Mouse (Mus musculus): ENCODE results near the gene Slc2a12. TPM values are rescaled to one million over a fixed set of nuclear protein-coding genes. Genes with fewer than 3 reads are reported as not detected.

Slc2a12 gene
- polyA plus RNA-seq, 2 experiments, result 0.03 TPM; not detected in 1

- ATAC-seq (ENCODE audit: insufficient read depth), result no peak
- TF ChIP-seq CTCF (IDR thresholded peaks at IDR 0.05; ENCODE audit: low read depth), result no peak
- no peak for TF ChIP-seq EP300 (IDR thresholded peaks at IDR 0.05; ENCODE audit: low read depth)
- no peaks in the 10 kb centered on the region for H3K27me3 ChIP-seq (ENCODE audit: control insufficient read depth, insufficient read depth, low read length)
- no peaks in the 10 kb centered on the region for H3K9me3 ChIP-seq (ENCODE audit: control insufficient read depth, low read length)
- H3K27ac ChIP-seq, result no peak overlapping the region
- no peak for DNase-seq (ENCODE audit: low read depth in 3 of 3, low spot score in 3 of 3)
- no peak overlapping the region for H3K4me3 ChIP-seq (ENCODE audit: insufficient read depth in 1 of 2, low read depth in 2 of 2, low read length in 2 of 2)
- 58% methylated on average over 7 of the region's 7 CpGs for WGBS (ENCODE audit: insufficient replicate concordance)
- H3K4me2 ChIP-seq (ENCODE audit: low read depth), result no peak overlapping the region
- no peaks in the 10 kb centered on the region for H3K4me1 ChIP-seq (replicated peaks; ENCODE audit: control insufficient read depth in 2 of 2, insufficient read depth in 2 of 2, low read length in 1 of 2)
- no peak overlapping the region for H3K9ac ChIP-seq (replicated peaks)
- H3K36me3 ChIP-seq (replicated peaks; ENCODE audit: control insufficient read depth, insufficient read depth, low read depth), result no peaks in the 10 kb centered on the region
Measured at GRCm38 (mm10) chr10:22745922-22746321, 101.1 kb downstream of the Slc2a12 start.

GRCm38 (mm10) chr10:22746334-22747322, 101.8 kb downstream of the Slc2a12 start:
- no peak for TF ChIP-seq CTCF (IDR thresholded peaks at IDR 0.05; ENCODE audit: low read depth)
- no peak for TF ChIP-seq EP300 (IDR thresholded peaks at IDR 0.05; ENCODE audit: low read depth)
- H3K4me1 ChIP-seq (replicated peaks; ENCODE audit: control insufficient read depth in 2 of 2, insufficient read depth in 2 of 2, low read length in 1 of 2), result no peaks in the 10 kb centered on the region
- H3K4me3 ChIP-seq (ENCODE audit: insufficient read depth in 1 of 2, low read depth in 2 of 2, low read length in 2 of 2), result no peak overlapping the region
- ATAC-seq (ENCODE audit: insufficient read depth) (no peak), DNase-seq (ENCODE audit: low read depth in 3 of 3, low spot score in 3 of 3) (no peak)
- H3K36me3 ChIP-seq (replicated peaks; ENCODE audit: control insufficient read depth, insufficient read depth, low read depth), result no peaks in the 10 kb centered on the region
- no peak overlapping the region for H3K9ac ChIP-seq (replicated peaks)
- no peaks in the 10 kb centered on the region for H3K27me3 ChIP-seq (ENCODE audit: control insufficient read depth, insufficient read depth, low read length)
- H3K9me3 ChIP-seq (ENCODE audit: control insufficient read depth, low read length), result no peaks in the 10 kb centered on the region
- H3K4me2 ChIP-seq (ENCODE audit: low read depth), result no peak overlapping the region
- WGBS (ENCODE audit: insufficient replicate concordance), result 51% methylated on average over 13 of the region's 13 CpGs
- H3K27ac ChIP-seq, result no peak overlapping the region

GRCm38 (mm10) chr10:22751175-22751682, 106.4 kb downstream of the Slc2a12 start:
- Histone ChIP-seq H3K9me3 (ENCODE audit: control insufficient read depth, low read length) (no peaks in the 10 kb centered on the region), H3K4me1 (replicated peaks; ENCODE audit: control insufficient read depth in 2 of 2, insufficient read depth in 2 of 2, low read length in 1 of 2) (no peaks in the 10 kb centered on the region), H3K27me3 (ENCODE audit: control insufficient read depth, insufficient read depth, low read length) (no peaks in the 10 kb centered on the region), H3K36me3 (replicated peaks; ENCODE audit: control insufficient read depth, insufficient read depth, low read depth) (no peaks in the 10 kb centered on the region), H3K4me3 (ENCODE audit: insufficient read depth in 1 of 2, low read depth in 2 of 2, low read length in 2 of 2) (no peak overlapping the region), H3K4me2 (ENCODE audit: low read depth) (no peak overlapping the region), H3K27ac (no peak overlapping the region), H3K9ac (replicated peaks) (no peak overlapping the region)
- WGBS (ENCODE audit: insufficient replicate concordance), result 18% methylated on average over 5 of the region's 5 CpGs
- TF ChIP-seq EP300 (IDR thresholded peaks at IDR 0.05; ENCODE audit: low read depth) (no peak), CTCF (IDR thresholded peaks at IDR 0.05; ENCODE audit: low read depth) (no peak)
- ATAC-seq (ENCODE audit: insufficient read depth) (no peak), DNase-seq (ENCODE audit: low read depth in 3 of 3, low spot score in 3 of 3) (no peak)

Small RNAs within 50 kb of the gene (microRNA-seq; reads per million reads assigned to microRNA genes)
- gene Mir7663, result not detected

Other genes with a start within 250 kb of the Slc2a12 start
- 3.9 and 6.5 TPM in 2 replicates for gene Tbpl1, start 86.9 kb downstream of the Slc2a12 start, polyA plus RNA-seq (2012; rRNA removed)
- gene Tbpl1, start 86.9 kb downstream of the Slc2a12 start, polyA plus RNA-seq (2014; fragmentation: Nextera tagmentation; extraction: Ambion mirVana), result 16.3 and 17.6 TPM in 2 replicates
- gene Tcf21, start 175.2 kb downstream of the Slc2a12 start, polyA plus RNA-seq (2012; rRNA removed), result 4.5 and 5.2 TPM in 2 replicates
- 4.2 TPM in 2 replicates for gene Tcf21, start 175.2 kb downstream of the Slc2a12 start, polyA plus RNA-seq (2014; fragmentation: Nextera tagmentation; extraction: Ambion mirVana)

All from liver, embryonic 14.5 days (tissue).